Mouse (Mus musculus) spleen, adult 2 months (tissue): ENCODE data around the gene Adcy2. TPM values are rescaled to one million over a fixed set of nuclear protein-coding genes. Genes with fewer than 3 reads are reported as not detected.

Experiments
- DNase-seq, 2 experiments: peaks; one replicate each; pipeline versions ENCODE4 v3.0.0 to v3.0.0-alpha.2; 2012 to 2021; ENCODE audit warnings: low spot score in 2 of 2, low read depth in 1 of 2
- H3K27ac ChIP-seq: fragments of 200-500 bp; 2 replicates; pipeline ENCODE4 v1.5.1; 2012; ENCODE audit warnings: low read length, inconsistent platforms; ENCODE audit not compliant: insufficient read depth
- H3K27me3 ChIP-seq: fragments of 200-500 bp; 2 replicates; pipeline ENCODE4 v1.6.1; 2012; ENCODE audit warnings: mild to moderate bottlenecking, moderate library complexity, low read length, inconsistent platforms; ENCODE audit not compliant: control insufficient read depth, insufficient read depth
- H3K36me3 ChIP-seq: fragments of 200-500 bp; 2 replicates; pipeline ENCODE4 v1.6.1; 2012; ENCODE audit warnings: mild to moderate bottlenecking, low read length, inconsistent platforms; ENCODE audit not compliant: control insufficient read depth, insufficient read depth
- H3K4me1 ChIP-seq: fragments of 200-500 bp; 2 replicates; pipeline ENCODE4 v1.6.1; 2011; ENCODE audit warnings: inconsistent platforms; ENCODE audit not compliant: control insufficient read depth, insufficient read depth, insufficient read length
- H3K4me3 ChIP-seq: fragments of 200-500 bp; 2 replicates; pipeline ENCODE4 v1.5.1; 2011; ENCODE audit warnings: mild to moderate bottlenecking, inconsistent platforms; ENCODE audit not compliant: insufficient read depth, insufficient read length; ENCODE audit errors: extremely low read depth
- CTCF ChIP-seq: fragments of 200-500 bp; IDR thresholded peaks from 2 replicates; pipeline ENCODE4 v1.5.1; 2011; ENCODE audit warnings: mild to moderate bottlenecking, inconsistent platforms; ENCODE audit not compliant: insufficient read depth, insufficient read length, insufficient replicate concordance; ENCODE audit errors: extremely low read depth
- POLR2A ChIP-seq: fragments of 200-500 bp; IDR thresholded peaks from 2 replicates; pipeline ENCODE4 v1.6.1; 2011; ENCODE audit warnings: low read depth, low read length, inconsistent platforms
- WGBS: fragments of 180-500 bp; shearing (Covaris S2); methylation state at CpG from one replicate; pipeline ENCODE4 v1.1.7; 2018; 5-methylcytosine and 5-hydroxymethylcytosine counted together
- polyA plus RNA-seq: library from polyadenylated mRNA; depleted of rRNA; stranded (reverse); fragments of >200 nt; gene quantifications from 2 replicates; pipeline ENCODE4 v1.2.3, GENCODE M21; 2012

Adcy2 gene
- polyA plus RNA-seq, 1 experiment, result 0.25 TPM

GRCm38 (mm10) chr13:68583961-68584360, 415.4 kb downstream of the Adcy2 start:
- H3K36me3 ChIP-seq, result peaks cover 12% of the 10 kb centered on the region
- no peak for DNase-seq

GRCm38 (mm10) chr13:68582517-68582780, 416.9 kb downstream of the Adcy2 start:
- Histone ChIP-seq H3K27me3 (no peaks in the 10 kb centered on the region), H3K4me1 (peaks cover 2% of the 10 kb centered on the region; the same call in 1 of the 2 replicates), H3K36me3 (peaks cover 5% of the 10 kb centered on the region), H3K4me3 (peak overlapping the region; percentile 75), H3K27ac (peak overlapping the region; percentile 19; the same call in 1 of the 2 replicates)
- no peak for DNase-seq
- WGBS, result under 1% methylated on average over 11 of the region's 11 CpGs
- TF ChIP-seq CTCF, result no peak
- TF ChIP-seq POLR2A, result no peak

More at GRCm38 (mm10) chr13:68583961-68584360, 415.4 kb downstream of the Adcy2 start:
- Histone ChIP-seq H3K27me3 (no peaks in the 10 kb centered on the region), H3K4me3 (no peak overlapping the region), H3K27ac (no peak overlapping the region), H3K4me1 (peaks cover 2% of the 10 kb centered on the region; the same call in 1 of the 2 replicates)
- WGBS, result 93% methylated on average over 11 of the region's 11 CpGs
- TF ChIP-seq POLR2A (no peak), CTCF (no peak)

- DNase-seq, result peak; percentile 75 to 93
- TF ChIP-seq POLR2A, result no peak; the same call in 1 of the 2 replicates
- no peak for TF ChIP-seq CTCF
- under 1% methylated on average over 81 of the region's 81 CpGs for WGBS
- Histone ChIP-seq H3K27me3 (no peaks in the 10 kb centered on the region), H3K27ac (peak within 1 kb of the TSS; percentile 19), H3K36me3 (peaks cover 6% of the 10 kb centered on the region), H3K4me1 (peaks cover 2% of the 10 kb centered on the region; the same call in 1 of the 2 replicates), H3K4me3 (peak within 1 kb of the TSS; percentile 75)
Measured at GRCm38 (mm10) chr13:68581747-68582516, 417.4 kb downstream of the Adcy2 start, which contains the start of the genes Mtrr and Fastkd3. TSS of gene Mtrr (minus strand) at chr13:68582149. TSS of gene Fastkd3 (plus strand) at chr13:68582234.

- H3K27ac ChIP-seq, result no peak overlapping the region
- no peak for TF ChIP-seq POLR2A
- no peak for TF ChIP-seq CTCF
- DNase-seq, result no peak
- peaks cover 9% of the 10 kb centered on the region for H3K36me3 ChIP-seq
- peak overlapping the region; percentile 75 for H3K4me3 ChIP-seq
- no peaks in the 10 kb centered on the region for H3K27me3 ChIP-seq
- peaks cover 2% of the 10 kb centered on the region; the same call in 1 of the 2 replicates for H3K4me1 ChIP-seq
- WGBS, result 23% methylated on average over 14 of the region's 14 CpGs
Measured at GRCm38 (mm10) chr13:68581086-68581740, 418.1 kb downstream of the Adcy2 start.

GRCm38 (mm10) chr13:68577945-68578344, 421.4 kb downstream of the Adcy2 start:
- no peak overlapping the region for H3K4me3 ChIP-seq
- no peak for DNase-seq
- H3K4me1 ChIP-seq, result peaks cover 2% of the 10 kb centered on the region; the same call in 1 of the 2 replicates
- WGBS, result 80% methylated on average over 7 of the region's 7 CpGs
- peaks cover 14% of the 10 kb centered on the region; the same call in 1 of the 2 replicates for H3K36me3 ChIP-seq
- TF ChIP-seq CTCF, result no peak
- no peak for TF ChIP-seq POLR2A
- H3K27me3 ChIP-seq, result no peaks in the 10 kb centered on the region
- H3K27ac ChIP-seq, result no peak overlapping the region

GRCm38 (mm10) chr13:68574398-68574797, 424.9 kb downstream of the Adcy2 start:
- DNase-seq, result no peak
- no peaks in the 10 kb centered on the region for H3K27me3 ChIP-seq
- no peaks in the 10 kb centered on the region for H3K4me1 ChIP-seq
- no peak for TF ChIP-seq POLR2A
- TF ChIP-seq CTCF, result no peak
- no peak overlapping the region for H3K27ac ChIP-seq
- 93% methylated on average over 4 of the region's 4 CpGs for WGBS
- peaks cover 17% of the 10 kb centered on the region for H3K36me3 ChIP-seq
- H3K4me3 ChIP-seq, result no peak overlapping the region
